Mouse (Mus musculus): Measurements from ENCODE around the gene Mnt.

Mnt gene

GRCm38 (mm10) chr11:74832503-74833143 lies 1.9 kb downstream of the Mnt start:
- peak; percentile 83 for DNase-seq

- peak; percentile 65 for DNase-seq
These were observed 3.0 kb downstream of the Mnt start for GRCm38 (mm10) chr11:74833536-74834358.

- DNase-seq = no peak
These were observed 3.6 kb downstream of the Mnt start for GRCm38 (mm10) chr11:74834359-74834638.

GRCm38 (mm10) chr11:74834650-74835277 lies 4.0 kb downstream of the Mnt start:
- no peak for DNase-seq

- DNase-seq = peak; percentile 57
These were observed 5.0 kb downstream of the Mnt start for GRCm38 (mm10) chr11:74835593-74836224.

GRCm38 (mm10) chr11:74836225-74837055 lies 5.7 kb downstream of the Mnt start:
- peak; percentile 79 for DNase-seq

GRCm38 (mm10) chr11:74837056-74837693 lies 6.5 kb downstream of the Mnt start:
- peak; percentile 49 for DNase-seq

GRCm38 (mm10) chr11:74837694-74838431 lies 7.1 kb downstream of the Mnt start:
- peak; percentile 96 for DNase-seq

- DNase-seq = peak; percentile 96
These were observed 7.7 kb downstream of the Mnt start for GRCm38 (mm10) chr11:74838441-74838840.

GRCm38 (mm10) chr11:74838971-74839370 lies 8.3 kb downstream of the Mnt start:
- DNase-seq = peak; percentile 71

GRCm38 (mm10) chr11:74839860-74840715 lies 9.4 kb downstream of the Mnt start:
- peak; percentile 52 for DNase-seq

GRCm38 (mm10) chr11:74840739-74841138 lies 10.0 kb downstream of the Mnt start:
- DNase-seq = no peak

- peak; percentile 57 for DNase-seq
These were observed 10.6 kb downstream of the Mnt start for GRCm38 (mm10) chr11:74841366-74841765.

- DNase-seq = no peak
These were observed 11.3 kb downstream of the Mnt start for GRCm38 (mm10) chr11:74842045-74842444.

- DNase-seq = peak; percentile 67
These were observed 12.1 kb downstream of the Mnt start for GRCm38 (mm10) chr11:74842656-74843434.

- DNase-seq = peak; percentile 63
These were observed 12.7 kb downstream of the Mnt start for GRCm38 (mm10) chr11:74843435-74843714.

GRCm38 (mm10) chr11:74843761-74844160 lies 13.0 kb downstream of the Mnt start:
- DNase-seq = no peak

- DNase-seq = no peak
These were observed 15.1 kb downstream of the Mnt start for GRCm38 (mm10) chr11:74845784-74846183.

GRCm38 (mm10) chr11:74847919-74848521 lies 17.3 kb downstream of the Mnt start:
- DNase-seq = peak; percentile 73
